Mouse (Mus musculus) heart, adult 2 months (tissue): Measurements from ENCODE around the gene Hsd17b6. TPM values are rescaled to one million over a fixed set of nuclear protein-coding genes. Genes with fewer than 3 reads are reported as not detected.
"Not testable (repeated sequence)": the region's sequence is repeated elsewhere in the genome, so short reads cannot be mapped to it uniquely, and the experiment has no call there.

Experiments used
- DNase-seq, 2 experiments: peaks; one replicate each; pipeline ENCODE4 v3.0.0; 2021
- H3K27ac ChIP-seq: fragments of 200-600 bp; 2 replicates; pipeline ENCODE4 v1.8.1; 2022
- H3K27me3 ChIP-seq: fragments of 200-500 bp; 2 replicates; pipeline ENCODE4 v1.6.1; 2012; ENCODE audit warnings: mild to moderate bottlenecking, low read length, inconsistent platforms, mixed read lengths; ENCODE audit not compliant: control insufficient read depth, insufficient read depth
- H3K36me3 ChIP-seq: fragments of 200-500 bp; 2 replicates; pipeline ENCODE4 v1.6.1; 2012; ENCODE audit warnings: low read length, inconsistent platforms; ENCODE audit not compliant: control insufficient read depth, insufficient read depth
- H3K4me1 ChIP-seq: fragments of 200-500 bp; 2 replicates; pipeline ENCODE4 v1.6.1; 2011; ENCODE audit warnings: low read length; ENCODE audit not compliant: control insufficient read depth, insufficient read depth
- H3K4me3 ChIP-seq: fragments of 200-600 bp; 2 replicates; pipeline ENCODE4 v1.8.1; 2022
- H3K79me2 ChIP-seq: fragments of 200-500 bp; replicated peaks from 2 replicates; pipeline ENCODE4 v1.6.1; 2012; ENCODE audit warnings: mild to moderate bottlenecking, inconsistent platforms, low read length, moderate library complexity, mixed read lengths; ENCODE audit not compliant: control insufficient read depth, insufficient read depth
- H3K9ac ChIP-seq: fragments of 200-500 bp; 2 replicates; pipeline ENCODE4 v1.6.1; 2012; ENCODE audit warnings: low read depth, mild to moderate bottlenecking, control low read depth, inconsistent platforms, low read length, mixed read lengths
- CTCF ChIP-seq: fragments of 200-600 bp; IDR thresholded peaks from 2 replicates; pipeline ENCODE4 v1.8.1; 2022; ENCODE audit warnings: antibody characterized with exemption, mild to moderate bottlenecking, moderate library complexity
- EP300 ChIP-seq: fragments of 200-500 bp; IDR thresholded peaks from 2 replicates; pipeline ENCODE4 v1.6.1; 2011; ENCODE audit warnings: low read depth, low read length, control low read depth; ENCODE audit not compliant: insufficient read depth
- POLR2A ChIP-seq: fragments of 200-500 bp; IDR thresholded peaks from 2 replicates; pipeline ENCODE4 v1.6.1; 2011; ENCODE audit warnings: mild to moderate bottlenecking, low read depth, low read length, control low read depth; ENCODE audit not compliant: insufficient read depth
- WGBS: fragments of 180-500 bp; shearing (Covaris S2); methylation state at CpG from one replicate; pipeline ENCODE4 v1.1.7; 2018; 5-methylcytosine and 5-hydroxymethylcytosine counted together
- intact Hi-C: fragments of 180-260 bp; cut with DNase I; formaldehyde crosslinking; loops from one replicate; pipeline ENCODE4 v1.15.1; 2025
- long read RNA-seq: library from polyadenylated mRNA; stranded (forward); transcript quantifications from one replicate; pipeline ENCODE4 v2.0.0, GENCODE M21; 2021
- polyA plus RNA-seq: library from polyadenylated mRNA; depleted of rRNA; stranded (reverse); fragments of >200 nt; gene quantifications from 2 replicates; pipeline ENCODE4 v1.2.3, GENCODE M21; 2012; rRNA removed
- total RNA-seq, 2 experiments: library from RNA; stranded (reverse); gene quantifications; 2 replicates each; pipeline ENCODE4 v1.2.3; 2021

The Hsd17b6 gene
- total RNA-seq = not detected
- polyA plus RNA-seq = not detected in 2 replicates
- long read RNA-seq = 0 reads

DNA sequence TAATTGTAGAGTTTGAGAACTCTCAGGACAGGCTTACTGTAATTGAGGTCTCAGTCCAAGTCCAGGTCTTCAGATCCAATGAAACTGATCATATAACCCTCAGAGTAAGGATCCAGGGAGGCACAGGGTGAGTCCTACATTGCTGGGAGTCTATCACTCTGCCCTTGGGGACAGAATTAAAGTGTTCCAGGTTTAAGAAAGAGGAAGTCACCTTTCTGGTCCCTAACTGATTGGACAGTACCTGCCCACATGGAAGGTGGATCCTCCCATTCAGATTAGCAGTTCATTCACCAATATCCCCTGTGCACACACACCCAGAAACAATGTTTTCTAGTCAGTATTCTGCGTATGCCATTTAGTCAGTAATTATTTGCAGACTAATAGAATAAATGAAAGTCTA lies at the start of gene Hsd17b6:
Gene Hsd17b6 (minus strand): TSS at position 166 of the 400 bp plus-strand sequence.
- no peak within 1 kb of the TSS for H3K27ac ChIP-seq
- intact Hi-C loops = loop anchor here (5.0 to 10.0 kb wide), 3 partner anchors 270 to 365 kb away; partner anchors contain the start of genes Stat6 and Zbtb39
- no peak within 1 kb of the TSS for H3K9ac ChIP-seq
- no peak within 1 kb of the TSS for H3K4me3 ChIP-seq
- H3K27me3 ChIP-seq = no peaks in the 10 kb centered on the region
- 87% methylated on average over 1 of the region's 1 CpGs for WGBS
- no peaks in the 10 kb centered on the region for H3K36me3 ChIP-seq
- no peaks in the 10 kb centered on the region for H3K4me1 ChIP-seq
- H3K79me2 ChIP-seq = no peaks in the 10 kb centered on the region
- TF ChIP-seq EP300 (no peak), CTCF (no peak), POLR2A (no peak)
- no peak for DNase-seq

DNA sequence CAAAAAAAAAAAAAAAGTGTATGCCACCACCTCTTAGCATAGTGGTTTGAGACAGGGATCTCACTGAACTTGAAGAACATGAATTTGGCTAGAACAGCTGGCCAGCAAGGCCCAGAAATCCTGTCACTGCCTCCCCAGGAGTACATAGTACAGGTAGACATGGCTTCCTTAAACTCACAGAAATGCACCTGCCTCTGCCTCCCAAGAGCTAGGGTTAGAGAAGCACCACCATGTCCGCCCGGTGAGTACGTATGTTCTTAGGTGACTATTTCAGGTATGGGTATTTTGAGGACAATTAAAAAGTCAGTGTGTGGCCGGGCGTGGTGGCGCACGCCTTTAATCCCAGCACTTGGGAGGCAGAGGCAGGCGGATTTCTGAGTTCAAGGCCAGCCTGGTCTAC lies 45.6 kb upstream of the Hsd17b6 start:
- 92% methylated on average over 8 of the region's 8 CpGs for WGBS
- no peak for DNase-seq
- H3K27ac ChIP-seq = no peak overlapping the region

DNA sequence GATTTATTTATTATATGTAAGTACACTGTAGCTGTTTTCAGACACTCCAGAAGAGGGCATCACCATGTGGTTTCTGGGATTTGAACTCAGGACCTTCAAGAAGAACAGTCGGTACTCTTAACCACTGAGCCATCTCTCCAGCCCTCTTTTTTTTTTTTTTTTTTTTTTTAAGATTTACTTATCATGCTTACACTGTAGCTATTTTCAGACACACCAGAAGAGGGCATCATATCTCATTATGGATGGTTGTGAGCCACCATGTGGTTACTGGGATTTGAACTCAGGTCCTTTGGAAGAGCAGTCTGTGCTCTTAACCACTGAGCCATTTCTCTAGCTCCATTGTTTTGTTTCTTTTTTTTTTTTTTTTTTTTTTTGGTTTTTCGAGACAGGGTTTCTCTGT lies 44.7 kb upstream of the Hsd17b6 start:
- H3K36me3 ChIP-seq, H3K27ac ChIP-seq, H3K79me2 ChIP-seq, H3K9ac ChIP-seq, DNase-seq, H3K4me3 ChIP-seq, H3K27me3 ChIP-seq, H3K4me1 ChIP-seq, intact Hi-C loops: not testable (repeated sequence)
- WGBS = 56% methylated on average over 2 of the region's 2 CpGs

More for the DNA sequence above, 45.6 kb upstream of the Hsd17b6 start:
- no peak for TF ChIP-seq CTCF
- TF ChIP-seq EP300 = no peak
- TF ChIP-seq POLR2A = no peak
- no peaks in the 10 kb centered on the region for H3K79me2 ChIP-seq
- H3K36me3 ChIP-seq = peaks cover 4% of the 10 kb centered on the region; the same call in 1 of the 2 replicates
- no peak overlapping the region for H3K9ac ChIP-seq
- no peak overlapping the region for H3K4me3 ChIP-seq
- no peaks in the 10 kb centered on the region for H3K27me3 ChIP-seq
- intact Hi-C loops = no loop called here
- H3K4me1 ChIP-seq = peaks cover 2% of the 10 kb centered on the region

DNA sequence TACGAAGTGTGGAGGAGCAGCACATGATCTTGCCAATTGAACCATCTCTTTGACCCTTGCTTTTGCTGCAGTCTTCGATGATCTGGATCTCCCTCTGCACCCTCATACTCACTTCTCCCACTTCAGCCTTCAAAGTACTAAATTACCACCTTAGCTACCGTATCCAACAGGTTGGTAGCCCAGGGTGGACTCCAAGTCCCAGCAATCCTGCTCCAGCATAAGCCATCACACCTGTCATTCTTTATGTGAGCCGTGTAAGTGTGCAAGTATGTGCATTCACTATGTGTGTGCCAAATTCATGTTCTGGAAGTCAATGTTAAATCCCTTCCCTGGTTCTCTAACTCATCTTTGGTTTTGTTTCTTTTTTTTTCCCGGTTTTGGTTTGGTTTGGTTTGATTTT lies 44.2 kb upstream of the Hsd17b6 start:
- 96% methylated on average over 5 of the region's 5 CpGs for WGBS
- intact Hi-C loops = no loop called here
- Histone ChIP-seq H3K27ac (no peak overlapping the region), H3K9ac (no peak overlapping the region), H3K79me2 (no peaks in the 10 kb centered on the region), H3K36me3 (peaks cover 4% of the 10 kb centered on the region; the same call in 1 of the 2 replicates), H3K4me1 (no peaks in the 10 kb centered on the region), H3K27me3 (no peaks in the 10 kb centered on the region), H3K4me3 (no peak overlapping the region)
- TF ChIP-seq POLR2A (no peak), EP300 (no peak), CTCF (no peak)
- no peak for DNase-seq

DNA sequence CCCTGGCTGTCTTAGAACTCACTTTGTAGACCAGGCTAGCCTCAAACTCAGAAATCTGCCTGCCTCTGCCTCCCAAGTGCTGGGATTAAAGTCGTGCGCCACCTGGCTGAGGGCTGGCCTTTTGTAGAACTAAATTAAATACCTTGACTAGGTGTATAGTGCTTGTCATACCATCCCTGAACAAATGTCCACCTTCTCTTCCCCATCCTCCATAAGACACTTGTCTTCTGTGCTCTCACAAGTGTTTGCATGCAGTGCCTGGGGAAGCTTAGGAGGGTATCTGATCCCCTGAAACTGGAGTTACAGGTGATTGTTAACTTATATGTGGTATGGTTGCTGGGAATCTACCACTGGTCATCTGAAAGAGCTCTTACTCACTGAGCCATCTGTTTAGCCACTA lies 42.9 kb upstream of the Hsd17b6 start:
- Histone ChIP-seq H3K27me3 (no peaks in the 10 kb centered on the region), H3K27ac (no peak overlapping the region), H3K36me3 (peaks cover 11% of the 10 kb centered on the region), H3K4me3 (no peak overlapping the region), H3K9ac (no peak overlapping the region), H3K79me2 (no peaks in the 10 kb centered on the region), H3K4me1 (no peaks in the 10 kb centered on the region)
- DNase-seq = no peak
- WGBS = 91% methylated on average over 2 of the region's 2 CpGs
- TF ChIP-seq CTCF (no peak), POLR2A (no peak), EP300 (no peak)
- intact Hi-C loops = no loop called here

DNA sequence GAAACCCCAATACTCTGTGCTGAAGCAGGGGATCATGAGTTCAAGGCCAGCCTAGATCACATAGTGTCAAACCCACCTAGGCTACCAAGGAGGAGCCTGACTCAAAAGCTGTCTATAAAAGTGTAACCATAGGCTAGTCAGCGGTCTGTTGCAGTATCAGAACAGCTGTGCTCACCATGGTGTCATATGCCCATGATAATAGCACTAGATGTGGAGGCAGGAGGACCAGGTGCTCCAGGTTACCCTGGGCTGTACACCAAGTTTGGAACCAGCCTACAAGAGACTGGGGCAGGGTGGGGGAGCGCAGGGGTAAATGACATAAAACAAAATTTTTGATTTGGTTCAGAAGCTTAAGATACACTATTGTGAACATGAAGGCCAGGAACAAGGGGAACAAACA lies 42.3 kb upstream of the Hsd17b6 start:
- Histone ChIP-seq H3K4me3 (no peak overlapping the region), H3K27ac (no peak overlapping the region), H3K4me1 (peaks cover 2% of the 10 kb centered on the region), H3K36me3 (peaks cover 17% of the 10 kb centered on the region), H3K9ac (no peak overlapping the region), H3K79me2 (no peaks in the 10 kb centered on the region), H3K27me3 (no peaks in the 10 kb centered on the region)
- intact Hi-C loops = no loop called here
- no peak for DNase-seq
- TF ChIP-seq POLR2A (no peak), CTCF (no peak), EP300 (no peak)
- 97% methylated on average over 2 of the region's 2 CpGs for WGBS

DNA sequence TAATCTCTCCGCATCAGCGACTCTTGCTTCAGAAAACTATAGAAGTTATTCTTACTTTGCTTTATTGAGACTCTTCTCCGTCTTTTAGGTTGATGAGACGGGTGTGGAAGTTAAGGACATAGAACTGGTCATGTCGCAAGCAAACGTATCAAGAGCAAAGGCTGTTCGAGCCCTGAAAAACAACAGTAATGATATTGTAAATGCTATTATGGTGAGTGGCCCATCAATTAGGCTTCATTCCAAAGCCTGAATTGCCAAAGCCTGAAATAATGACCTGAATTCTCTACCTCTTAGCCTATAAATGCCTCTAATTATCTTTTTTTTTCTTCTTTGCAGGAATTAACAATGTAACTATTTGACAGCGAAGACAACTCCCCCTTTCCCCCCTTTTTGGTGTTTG lies 40.7 kb upstream of the Hsd17b6 start:
- no peak for DNase-seq
- Histone ChIP-seq H3K27me3 (no peaks in the 10 kb centered on the region), H3K79me2 (no peaks in the 10 kb centered on the region), H3K4me1 (peaks cover 5% of the 10 kb centered on the region), H3K27ac (no peak overlapping the region), H3K9ac (no peak overlapping the region), H3K36me3 (peaks cover 25% of the 10 kb centered on the region), H3K4me3 (no peak overlapping the region)
- no peak for TF ChIP-seq EP300
- no peak for TF ChIP-seq CTCF
- TF ChIP-seq POLR2A = no peak
- WGBS = 93% methylated on average over 8 of the region's 8 CpGs
- intact Hi-C loops = no loop called here
